18 mouse cellular contexts compared by ENCODE assay signal in genomic region chr2:74099671-74100372, GRCm38 (mm10).
DNase-seq lines count a peak whose midpoint lies in the region; ATAC-seq and TF ChIP-seq lines count a peak whose summit lies in the region.
"Had no signal": no experiment of that assay in that cellular context is flagged by ENCODE, and none has a peak within 500 bp of the region (broad histone marks: within the 10 kb centered on the region; RNA-seq: fewer than 3 reads in every experiment).

No protein-coding gene starts in this region.

- no peak overlapping the region for H3K9ac ChIP-seq in forebrain, embryonic 16.5 days (replicated peaks; ENCODE audit: low read depth, low read length)
- no peak overlapping the region for H3K9ac ChIP-seq in liver, postnatal 0 days (replicated peaks)
- no peak overlapping the region for H3K9ac ChIP-seq in liver, embryonic 11.5 days (ENCODE audit: low read depth, low read length)
- H3K9ac ChIP-seq: hindbrain, embryonic 13.5 days; intestine, embryonic 15.5 days; kidney, embryonic 15.5 days; midbrain, embryonic 13.5 days had no signal

- no peak for TF ChIP-seq POLR2A in cerebellum, adult 2 months (IDR thresholded peaks at IDR 0.05; ENCODE audit: borderline replicate concordance, insufficient read depth, low read length)

- peak; percentile 5; the same call in 1 of the 2 replicates for TF ChIP-seq CTCF in liver, postnatal 0 days (IDR thresholded peaks at IDR 0.05; ENCODE audit: low read depth)
- no peak for TF ChIP-seq CTCF in cerebellum, adult 2 months (IDR thresholded peaks at IDR 0.05; ENCODE audit: borderline replicate concordance, insufficient read depth, low read depth, low read length)
- no peak for TF ChIP-seq CTCF in layer of hippocampus, adult 2 months (conservative IDR thresholded peaks at IDR 0.05)

- no peaks in the 10 kb centered on the region for H3K36me3 ChIP-seq in forebrain, embryonic 16.5 days (ENCODE audit: control insufficient read depth, insufficient read depth)
- H3K36me3 ChIP-seq in forebrain, embryonic 10.5 days (replicated peaks) = no peaks in the 10 kb centered on the region
- H3K36me3 ChIP-seq in liver, postnatal 0 days (replicated peaks; ENCODE audit: insufficient read depth, low read length) = no peaks in the 10 kb centered on the region
- H3K36me3 ChIP-seq in liver, embryonic 11.5 days (ENCODE audit: control insufficient read depth, insufficient read depth, low read length) = no peaks in the 10 kb centered on the region
- H3K36me3 ChIP-seq: hindbrain, embryonic 13.5 days; intestine, embryonic 15.5 days; kidney, embryonic 15.5 days; midbrain, embryonic 13.5 days had no signal

- peak; percentile 31; the same call in 1 of the 2 replicates for ATAC-seq in forebrain, embryonic 16.5 days
- ATAC-seq in liver, postnatal 0 days = peak; percentile 100
- ATAC-seq in liver, embryonic 11.5 days (replicated peaks; ENCODE audit: low FRiP score) = no peak
- ATAC-seq: intestine, embryonic 15.5 days; midbrain, embryonic 13.5 days had no signal

- 66% methylated on average over 9 of the region's 9 CpGs for WGBS in forebrain, embryonic 16.5 days
- WGBS in forebrain, embryonic 10.5 days = 89% methylated on average over 9 of the region's 9 CpGs
- 61% methylated on average over 9 of the region's 9 CpGs for WGBS in liver, postnatal 0 days (ENCODE audit: insufficient replicate concordance)
- WGBS in liver, embryonic 11.5 days = 75% methylated on average over 9 of the region's 9 CpGs
- WGBS in cerebellum, adult 2 months = 20% methylated on average over 9 of the region's 9 CpGs

- DNase-seq in forebrain, embryonic 10.5 days (ENCODE audit: extremely low spot score, low spot score) = no peak
- DNase-seq in liver, postnatal 0 days = peak; percentile 14
- no peak for DNase-seq in liver, embryonic 11.5 days (ENCODE audit: low spot score)
- DNase-seq in cerebellum, adult 2 months = peak; percentile 64 to 87
- no peak for DNase-seq in right cerebral cortex, postnatal 14 days
- DNase-seq in layer of hippocampus, adult 2 months (ENCODE audit: low spot score in 2 of 2) = no peak
- DNase-seq: adrenal gland, postnatal 10 days; gastrocnemius, postnatal 14 days; heart, postnatal 14 days; retina, postnatal 1 day; thymus, postnatal 25 days had no signal

- peaks cover 5% of the 10 kb centered on the region for H3K4me1 ChIP-seq in forebrain, embryonic 16.5 days (replicated peaks; ENCODE audit: control insufficient read depth, insufficient read depth, low read length)
- H3K4me1 ChIP-seq in forebrain, embryonic 10.5 days = peaks cover 4% of the 10 kb centered on the region; the same call in 1 of the 2 replicates
- 0 out of 2 replicates have a peak, but pooled peaks cover 3% of the 10 kb centered on the region for H3K4me1 ChIP-seq in liver, postnatal 0 days (ENCODE audit: insufficient read depth)
- H3K4me1 ChIP-seq in liver, embryonic 11.5 days (replicated peaks; ENCODE audit: control insufficient read depth, insufficient read depth, low read length) = no peaks in the 10 kb centered on the region
- peaks cover 3% of the 10 kb centered on the region; the same call in 1 of the 2 replicates for H3K4me1 ChIP-seq in cerebellum, adult 2 months (ENCODE audit: control insufficient read depth, insufficient read depth, low read length)
- H3K4me1 ChIP-seq: intestine, embryonic 15.5 days; kidney, embryonic 15.5 days had no signal

- no peaks in the 10 kb centered on the region for H3K27me3 ChIP-seq in forebrain, embryonic 16.5 days (replicated peaks; ENCODE audit: control insufficient read depth, insufficient read depth, low read length)
- no peaks in the 10 kb centered on the region for H3K27me3 ChIP-seq in forebrain, embryonic 10.5 days (ENCODE audit: poor library complexity, severe bottlenecking)
- H3K27me3 ChIP-seq in liver, postnatal 0 days (ENCODE audit: insufficient read depth, low read length) = no peaks in the 10 kb centered on the region
- no peaks in the 10 kb centered on the region for H3K27me3 ChIP-seq in liver, embryonic 11.5 days (replicated peaks; ENCODE audit: control insufficient read depth, insufficient read depth, low read length)
- no peaks in the 10 kb centered on the region; the same call in 1 of the 2 replicates for H3K27me3 ChIP-seq in cerebellum, adult 2 months (ENCODE audit: control insufficient read depth, insufficient read depth, low read length)
- H3K27me3 ChIP-seq: CH12.LX; hindbrain, embryonic 13.5 days; intestine, embryonic 15.5 days; kidney, embryonic 15.5 days; midbrain, embryonic 13.5 days had no signal

- H3K4me2 ChIP-seq in forebrain, embryonic 16.5 days (ENCODE audit: low read length) = no peak overlapping the region
- no peak overlapping the region for H3K4me2 ChIP-seq in liver, postnatal 0 days (ENCODE audit: low read depth, low read length)
- no peak overlapping the region for H3K4me2 ChIP-seq in liver, embryonic 11.5 days
- H3K4me2 ChIP-seq: hindbrain, embryonic 13.5 days; intestine, embryonic 15.5 days; kidney, embryonic 15.5 days; midbrain, embryonic 13.5 days had no signal

- no peak overlapping the region for H3K27ac ChIP-seq in forebrain, embryonic 16.5 days (ENCODE audit: low read length)
- H3K27ac ChIP-seq in forebrain, embryonic 10.5 days = no peak overlapping the region
- H3K27ac ChIP-seq in liver, postnatal 0 days (ENCODE audit: low read depth) = 0 out of 2 replicates have a peak overlapping the region, but pooled peaks have one; percentile 16
- H3K27ac ChIP-seq in liver, embryonic 11.5 days (ENCODE audit: low read depth, low read length) = no peak overlapping the region
- no peak overlapping the region for H3K27ac ChIP-seq in cerebellum, adult 2 months (ENCODE audit: insufficient read depth, low read length)
- H3K27ac ChIP-seq in layer of hippocampus, adult 2 months = no peak overlapping the region
- H3K27ac ChIP-seq: hindbrain, embryonic 13.5 days; intestine, embryonic 15.5 days; kidney, embryonic 15.5 days; left cerebral cortex, adult 2 months; midbrain, embryonic 13.5 days had no signal

- TF ChIP-seq EP300 in liver, postnatal 0 days (IDR thresholded peaks at IDR 0.05; ENCODE audit: low read depth) = no peak

- no peak overlapping the region for H3K4me3 ChIP-seq in forebrain, embryonic 16.5 days (replicated peaks; ENCODE audit: low read length)
- H3K4me3 ChIP-seq in forebrain, embryonic 10.5 days = no peak overlapping the region
- H3K4me3 ChIP-seq in liver, postnatal 0 days (ENCODE audit: low read depth, low read length) = no peak overlapping the region
- H3K4me3 ChIP-seq in liver, embryonic 11.5 days (ENCODE audit: low read depth, low read length) = no peak overlapping the region
- H3K4me3 ChIP-seq in cerebellum, adult 2 months (replicated peaks; ENCODE audit: insufficient read depth, low read depth, low read length) = no peak overlapping the region
- H3K4me3 ChIP-seq in layer of hippocampus, adult 2 months = no peak overlapping the region
- H3K4me3 ChIP-seq: hindbrain, embryonic 13.5 days; intestine, embryonic 15.5 days; kidney, embryonic 15.5 days; left cerebral cortex, adult 2 months; midbrain, embryonic 13.5 days had no signal

- no peaks in the 10 kb centered on the region; the same call in 1 of the 2 replicates for H3K9me3 ChIP-seq in forebrain, embryonic 16.5 days (ENCODE audit: control insufficient read depth, low read length)
- H3K9me3 ChIP-seq in forebrain, embryonic 10.5 days = no peaks in the 10 kb centered on the region
- H3K9me3 ChIP-seq in liver, postnatal 0 days (ENCODE audit: low read length) = no peaks in the 10 kb centered on the region
- no peaks in the 10 kb centered on the region for H3K9me3 ChIP-seq in liver, embryonic 11.5 days (ENCODE audit: control insufficient read depth, low read length)
- H3K9me3 ChIP-seq: hindbrain, embryonic 13.5 days; intestine, embryonic 15.5 days; kidney, embryonic 15.5 days; midbrain, embryonic 13.5 days had no signal

Comparison
In these comparisons a context has a peak if more than half of its experiments do, and no peak if none do; other contexts are left out.
1. DNase-seq: peak in liver, postnatal 0 days (single experiment) and cerebellum, adult 2 months (2 of 2); none in forebrain, embryonic 10.5 days (single experiment), liver, embryonic 11.5 days (single experiment), right cerebral cortex, postnatal 14 days (single experiment) and layer of hippocampus, adult 2 months (0 of 2).